Mouse (Mus musculus) G1E (cell line): ENCODE measurements around the gene Cep170b. TPM values are rescaled to one million over a fixed set of nuclear protein-coding genes. Genes with fewer than 3 reads are reported as not detected.

Experiments
- ATAC-seq: 2 replicates; pipeline ENCODE4 v1.8.0; 2016; ENCODE audit warnings: mild to moderate bottlenecking; ENCODE audit not compliant: insufficient number of reproducible peaks, poor library complexity, low FRiP score, severe bottlenecking; ENCODE audit errors: extremely low read depth
- DNase-seq: peaks from one replicate; pipeline ENCODE4 v3.0.0; 2012; ENCODE audit warnings: low spot score
- H3K27me3 ChIP-seq: 2 replicates; pipeline ENCODE4 v1.6.1; 2012; ENCODE audit warnings: mild to moderate bottlenecking, low read length, inconsistent platforms; ENCODE audit not compliant: insufficient read depth
- H3K36me3 ChIP-seq: replicated peaks from 2 replicates; pipeline ENCODE3; 2012; ENCODE audit warnings: mild to moderate bottlenecking, inconsistent platforms
- H3K4me1 ChIP-seq: 2 replicates; pipeline ENCODE4 v1.6.1; 2012; ENCODE audit warnings: low read depth, low read length, inconsistent platforms, mixed read lengths; ENCODE audit not compliant: insufficient read depth
- H3K4me3 ChIP-seq: 2 replicates; pipeline ENCODE4 v1.5.1; 2012; ENCODE audit warnings: low read depth, mild to moderate bottlenecking, inconsistent platforms, low read length, moderate library complexity, mixed read lengths
- H3K9me3 ChIP-seq: replicated peaks from 2 replicates; pipeline ENCODE4 v1.6.1; 2012; ENCODE audit warnings: inconsistent platforms
- CTCF ChIP-seq: IDR thresholded peaks from 2 replicates; pipeline ENCODE4 v1.5.1; 2012; ENCODE audit warnings: low read depth, low read length, inconsistent platforms, mixed read lengths
- GATA1 ChIP-seq: IDR thresholded peaks from 2 replicates; pipeline ENCODE4 v1.6.1; 2012; ENCODE audit warnings: borderline replicate concordance, low read length, inconsistent platforms, mixed read lengths
- GATA2 ChIP-seq: IDR thresholded peaks from 2 replicates; pipeline ENCODE4 v1.6.1; 2012; ENCODE audit warnings: low read depth, low read length, inconsistent platforms, borderline replicate concordance
- POLR2AphosphoS5 ChIP-seq: IDR thresholded peaks from 2 replicates; pipeline ENCODE4 v1.6.1; 2012; ENCODE audit warnings: low read depth, low read length, inconsistent platforms; ENCODE audit not compliant: insufficient replicate concordance
- TAL1 ChIP-seq: conservative IDR thresholded peaks from 2 replicates; pipeline ENCODE4 v1.6.1; 2012; ENCODE audit warnings: low read depth, low read length, inconsistent platforms, mixed read lengths
- polyA plus RNA-seq: library from polyadenylated mRNA; stranded (reverse); fragments of >175 nt; gene quantifications from 2 replicates; pipeline ENCODE4 v1.2.3, GENCODE M21; 2012
- total RNA-seq, 2 experiments: library from RNA; stranded (forward) in 1 of 2; stranded (reverse) in 1 of 2; fragments of 200-1000 nt in 1 of 2; fragments of >200 nt in 1 of 2; fragmentation: Nextera tagmentation in 1 of 2; gene quantifications; 2 replicates each; pipeline ENCODE4 v1.2.3; 2014 to 2017

Cep170b gene
- total and polyA plus RNA-seq, 3 experiments: 0.87 TPM; not detected in 2

- Histone ChIP-seq H3K36me3 (no peaks in the 10 kb centered on the region), H3K4me1 (peaks cover 6% of the 10 kb centered on the region), H3K4me3 (no peak overlapping the region), H3K9me3 (no peaks in the 10 kb centered on the region), H3K27me3 (peaks cover 37% of the 10 kb centered on the region)
- no peak for TF ChIP-seq POLR2AphosphoS5
- no peak for TF ChIP-seq GATA1
- no peak for TF ChIP-seq TAL1
- TF ChIP-seq GATA2: no peak
- no peak for DNase-seq
- ATAC-seq: no peak
Observed at GRCm38 (mm10) chr12:112742768-112743167, 22.5 kb downstream of the Cep170b start.

GRCm38 (mm10) chr12:112743168-112743975 lies 23.1 kb downstream of the Cep170b start:
- Histone ChIP-seq H3K9me3 (no peaks in the 10 kb centered on the region), H3K4me1 (peaks cover 6% of the 10 kb centered on the region), H3K27me3 (peaks cover 37% of the 10 kb centered on the region), H3K4me3 (no peak overlapping the region), H3K36me3 (no peaks in the 10 kb centered on the region)
- peak; percentile 83 for TF ChIP-seq CTCF
- no peak for TF ChIP-seq TAL1
- DNase-seq: peak; percentile 84
- ATAC-seq: peak; percentile 77

GRCm38 (mm10) chr12:112744211-112744610 lies 24.0 kb downstream of the Cep170b start:
- Histone ChIP-seq H3K4me3 (no peak overlapping the region), H3K36me3 (no peaks in the 10 kb centered on the region), H3K9me3 (no peaks in the 10 kb centered on the region), H3K4me1 (peaks cover 6% of the 10 kb centered on the region), H3K27me3 (peaks cover 39% of the 10 kb centered on the region)
- no peak for TF ChIP-seq TAL1
- TF ChIP-seq GATA2: no peak
- TF ChIP-seq GATA1: no peak
- no peak for TF ChIP-seq POLR2AphosphoS5
- TF ChIP-seq CTCF: no peak
- DNase-seq: no peak
- no peak for ATAC-seq

- TF ChIP-seq TAL1: no peak
- TF ChIP-seq GATA1: no peak
- no peak for TF ChIP-seq CTCF
- no peak for TF ChIP-seq POLR2AphosphoS5
- TF ChIP-seq GATA2: no peak
- ATAC-seq (no peak), DNase-seq (no peak)
- H3K4me3 ChIP-seq: no peak overlapping the region
- no peaks in the 10 kb centered on the region for H3K36me3 ChIP-seq
- H3K27me3 ChIP-seq: peaks cover 36% of the 10 kb centered on the region
- peaks cover 6% of the 10 kb centered on the region for H3K4me1 ChIP-seq
- no peaks in the 10 kb centered on the region for H3K9me3 ChIP-seq
Observed at GRCm38 (mm10) chr12:112744891-112745580, 24.8 kb downstream of the Cep170b start.

GRCm38 (mm10) chr12:112745716-112746115 lies 25.5 kb downstream of the Cep170b start:
- H3K4me1 ChIP-seq: peaks cover 6% of the 10 kb centered on the region

GRCm38 (mm10) chr12:112746461-112746807 lies 26.2 kb downstream of the Cep170b start:
- no peak for ATAC-seq
- peaks cover 8% of the 10 kb centered on the region for H3K4me1 ChIP-seq
- peaks cover 42% of the 10 kb centered on the region for H3K27me3 ChIP-seq
- H3K4me3 ChIP-seq: no peak overlapping the region
- TF ChIP-seq TAL1: no peak
- TF ChIP-seq GATA2: no peak
- TF ChIP-seq GATA1: no peak
- no peak for TF ChIP-seq POLR2AphosphoS5
- TF ChIP-seq CTCF: no peak
- no peaks in the 10 kb centered on the region for H3K9me3 ChIP-seq
- H3K36me3 ChIP-seq: no peaks in the 10 kb centered on the region
- no peak for DNase-seq

More at GRCm38 (mm10) chr12:112745716-112746115, 25.5 kb downstream of the Cep170b start:
- H3K36me3 ChIP-seq: no peaks in the 10 kb centered on the region
- no peak for ATAC-seq
- no peak overlapping the region for H3K4me3 ChIP-seq
- H3K27me3 ChIP-seq: peaks cover 36% of the 10 kb centered on the region
- no peak for DNase-seq
- no peak for TF ChIP-seq POLR2AphosphoS5
- TF ChIP-seq GATA1: no peak
- no peak for TF ChIP-seq TAL1
- TF ChIP-seq CTCF: no peak
- no peaks in the 10 kb centered on the region for H3K9me3 ChIP-seq
